Mouse (Mus musculus): ENCODE data around the gene Ppp1r9b. TPM values are rescaled to one million over a fixed set of nuclear protein-coding genes. Genes with fewer than 3 reads are reported as not detected.
A peak's percentile ranks its signal among the peaks of the same experiment; 100 is the strongest.

Ppp1r9b gene
- polyA plus RNA-seq, 1 experiment from 2014 or later: 10.6 TPM

DNA sequence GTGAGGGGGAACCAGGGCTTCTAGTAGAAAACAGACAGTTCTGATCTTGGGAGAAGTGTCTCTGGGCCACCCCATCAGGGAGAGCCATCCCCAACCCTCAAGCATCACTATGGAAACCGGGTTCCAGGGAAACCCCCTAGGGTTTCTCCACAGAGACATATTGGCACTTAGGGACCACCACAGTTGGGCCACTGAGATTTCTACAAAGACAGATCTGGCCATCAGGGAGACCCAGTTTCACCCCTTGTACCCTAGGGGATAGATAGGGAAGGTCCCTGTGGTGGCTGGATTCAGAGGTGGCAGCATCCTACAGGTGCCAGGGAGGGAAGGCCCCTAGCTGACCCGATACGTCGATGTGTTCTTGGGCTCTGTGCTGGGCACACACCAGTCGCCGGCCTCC lies 36.0 kb downstream of the Ppp1r9b start:
- no peak for TF ChIP-seq CTCF (IDR thresholded peaks at IDR 0.05; ENCODE audit: low read depth)
- no peak for DNase-seq (ENCODE audit: low spot score)
- Histone ChIP-seq H3K4me1 (replicated peaks; ENCODE audit: insufficient read depth, low read length) (peaks cover 21% of the 10 kb centered on the region; the same call in 1 of the 2 replicates), H3K9me3 (replicated peaks; ENCODE audit: low read length) (no peaks in the 10 kb centered on the region), H3K27ac (no peak overlapping the region), H3K27me3 (ENCODE audit: insufficient read depth, low read length) (no peaks in the 10 kb centered on the region), H3K4me3 (replicated peaks; ENCODE audit: low read depth, low read length) (no peak overlapping the region), H3K4me2 (ENCODE audit: low read length) (no peak overlapping the region), H3K9ac (ENCODE audit: low read depth, low read length) (no peak overlapping the region), H3K36me3 (ENCODE audit: insufficient read depth, low read length) (peaks cover 14% of the 10 kb centered on the region; the same call in 1 of the 2 replicates)
- no peak for ATAC-seq (replicated peaks; ENCODE audit: low FRiP score, low read depth)
- 95% methylated on average over 6 of the region's 6 CpGs for WGBS

GRCm38 (mm10) chr11:95027850-95028470 lies 37.1 kb downstream of the Ppp1r9b start:
- H3K9me3 ChIP-seq (replicated peaks; ENCODE audit: low read length): no peaks in the 10 kb centered on the region
- WGBS: 37% methylated on average over 13 of the region's 13 CpGs
- no peaks in the 10 kb centered on the region for H3K27me3 ChIP-seq (ENCODE audit: insufficient read depth, low read length)
- no peak overlapping the region for H3K27ac ChIP-seq
- H3K4me2 ChIP-seq (ENCODE audit: low read length): no peak overlapping the region
- H3K4me1 ChIP-seq (replicated peaks; ENCODE audit: insufficient read depth, low read length): peaks cover 21% of the 10 kb centered on the region; the same call in 1 of the 2 replicates
- 0 out of 2 replicates have a peak, but pooled peaks cover 14% of the 10 kb centered on the region for H3K36me3 ChIP-seq (ENCODE audit: insufficient read depth, low read length)
- no peak for TF ChIP-seq CTCF (IDR thresholded peaks at IDR 0.05; ENCODE audit: low read depth)
- ATAC-seq (replicated peaks; ENCODE audit: low FRiP score, low read depth) (no peak), DNase-seq (ENCODE audit: low spot score) (no peak)
- H3K9ac ChIP-seq (ENCODE audit: low read depth, low read length): no peak overlapping the region
- H3K4me3 ChIP-seq (replicated peaks; ENCODE audit: low read depth, low read length): no peak overlapping the region

- 25% methylated on average over 6 of the region's 6 CpGs for WGBS
- Histone ChIP-seq H3K27ac (peak overlapping the region; percentile 31; the same call in 1 of the 2 replicates), H3K27me3 (ENCODE audit: insufficient read depth, low read length) (no peaks in the 10 kb centered on the region), H3K9me3 (replicated peaks; ENCODE audit: low read length) (no peaks in the 10 kb centered on the region), H3K36me3 (ENCODE audit: insufficient read depth, low read length) (peaks cover 13% of the 10 kb centered on the region; the same call in 1 of the 2 replicates), H3K4me3 (replicated peaks; ENCODE audit: low read depth, low read length) (no peak overlapping the region), H3K4me1 (replicated peaks; ENCODE audit: insufficient read depth, low read length) (no peaks in the 10 kb centered on the region), H3K9ac (ENCODE audit: low read depth, low read length) (no peak overlapping the region), H3K4me2 (ENCODE audit: low read length) (no peak overlapping the region)
- no peak for TF ChIP-seq CTCF (IDR thresholded peaks at IDR 0.05; ENCODE audit: low read depth)
- ATAC-seq (replicated peaks; ENCODE audit: low FRiP score, low read depth) (peak; percentile 8; the same call in 1 of the 2 replicates), DNase-seq (ENCODE audit: low spot score) (no peak)
Measured at GRCm38 (mm10) chr11:95032945-95033344, 42.1 kb downstream of the Ppp1r9b start.

DNA sequence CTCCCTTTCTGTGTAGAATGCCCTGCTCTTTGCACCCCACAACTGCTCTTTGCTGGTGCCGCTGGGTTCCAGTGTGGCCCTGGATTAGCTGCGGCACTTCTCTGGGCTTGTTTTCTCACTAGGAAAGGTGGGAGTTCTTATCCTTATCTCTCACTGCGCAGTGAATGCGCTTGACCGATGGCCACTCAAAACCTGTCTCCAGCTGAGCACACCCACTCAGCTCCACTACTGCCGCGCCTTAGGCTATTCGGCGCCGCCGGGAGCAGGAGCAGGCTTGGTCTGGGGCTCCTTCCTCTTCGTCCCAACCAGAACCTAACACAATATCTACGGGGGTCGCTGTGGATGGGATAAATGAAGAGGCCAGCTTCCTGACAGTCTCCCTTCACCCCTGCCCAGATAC lies 42.8 kb downstream of the Ppp1r9b start:
- H3K27ac ChIP-seq: no peak overlapping the region
- 73% methylated on average over 14 of the region's 14 CpGs for whole genome bisulfite sequencing
- no peak overlapping the region for H3K4me3 ChIP-seq (replicated peaks; ENCODE audit: low read depth, low read length)
- H3K9me3 ChIP-seq (replicated peaks; ENCODE audit: low read length): no peaks in the 10 kb centered on the region
- peaks cover 13% of the 10 kb centered on the region; the same call in 1 of the 2 replicates for H3K36me3 ChIP-seq (ENCODE audit: insufficient read depth, low read length)
- DNase-seq (ENCODE audit: low spot score): no peak
- H3K4me1 ChIP-seq (replicated peaks; ENCODE audit: insufficient read depth, low read length): no peaks in the 10 kb centered on the region
- no peaks in the 10 kb centered on the region for H3K27me3 ChIP-seq (ENCODE audit: insufficient read depth, low read length)
- ATAC-seq (replicated peaks; ENCODE audit: low FRiP score, low read depth): no peak
- H3K4me2 ChIP-seq (ENCODE audit: low read length): no peak overlapping the region
- TF ChIP-seq CTCF (IDR thresholded peaks at IDR 0.05; ENCODE audit: low read depth): no peak
- no peak overlapping the region for H3K9ac ChIP-seq (ENCODE audit: low read depth, low read length)

GRCm38 (mm10) chr11:95034902-95035301 lies 44.1 kb downstream of the Ppp1r9b start:
- no peak overlapping the region for H3K27ac ChIP-seq
- no peaks in the 10 kb centered on the region for H3K9me3 ChIP-seq (replicated peaks; ENCODE audit: low read length)
- H3K36me3 ChIP-seq (ENCODE audit: insufficient read depth, low read length): peaks cover 13% of the 10 kb centered on the region; the same call in 1 of the 2 replicates
- no peak for TF ChIP-seq CTCF (IDR thresholded peaks at IDR 0.05; ENCODE audit: low read depth)
- no peaks in the 10 kb centered on the region for H3K27me3 ChIP-seq (ENCODE audit: insufficient read depth, low read length)
- DNase-seq (ENCODE audit: low spot score): no peak
- ATAC-seq (replicated peaks; ENCODE audit: low FRiP score, low read depth): no peak
- peaks cover 8% of the 10 kb centered on the region; the same call in 1 of the 2 replicates for H3K4me1 ChIP-seq (replicated peaks; ENCODE audit: insufficient read depth, low read length)
- H3K4me3 ChIP-seq (replicated peaks; ENCODE audit: low read depth, low read length): no peak overlapping the region
- 50% methylated on average over 10 of the region's 10 CpGs for WGBS
- no peak overlapping the region for H3K9ac ChIP-seq (ENCODE audit: low read depth, low read length)
- no peak overlapping the region for H3K4me2 ChIP-seq (ENCODE audit: low read length)

GRCm38 (mm10) chr11:95036521-95036920 lies 45.7 kb downstream of the Ppp1r9b start:
- H3K9ac ChIP-seq (ENCODE audit: low read depth, low read length): no peak overlapping the region
- H3K9me3 ChIP-seq (replicated peaks; ENCODE audit: low read length): no peaks in the 10 kb centered on the region
- no peaks in the 10 kb centered on the region for H3K27me3 ChIP-seq (ENCODE audit: insufficient read depth, low read length)
- H3K4me3 ChIP-seq (replicated peaks; ENCODE audit: low read depth, low read length): no peak overlapping the region
- WGBS: 98% methylated on average over 5 of the region's 5 CpGs
- ATAC-seq (replicated peaks; ENCODE audit: low FRiP score, low read depth) (no peak), DNase-seq (ENCODE audit: low spot score) (no peak)
- no peak for TF ChIP-seq CTCF (IDR thresholded peaks at IDR 0.05; ENCODE audit: low read depth)
- H3K4me1 ChIP-seq (replicated peaks; ENCODE audit: insufficient read depth, low read length): peaks cover 13% of the 10 kb centered on the region; the same call in 1 of the 2 replicates
- peaks cover 13% of the 10 kb centered on the region; the same call in 1 of the 2 replicates for H3K36me3 ChIP-seq (ENCODE audit: insufficient read depth, low read length)
- 0 out of 2 replicates have a peak overlapping the region, but pooled peaks have one; percentile 2 for H3K27ac ChIP-seq
- H3K4me2 ChIP-seq (ENCODE audit: low read length): no peak overlapping the region
